In the genomic region with DNA sequence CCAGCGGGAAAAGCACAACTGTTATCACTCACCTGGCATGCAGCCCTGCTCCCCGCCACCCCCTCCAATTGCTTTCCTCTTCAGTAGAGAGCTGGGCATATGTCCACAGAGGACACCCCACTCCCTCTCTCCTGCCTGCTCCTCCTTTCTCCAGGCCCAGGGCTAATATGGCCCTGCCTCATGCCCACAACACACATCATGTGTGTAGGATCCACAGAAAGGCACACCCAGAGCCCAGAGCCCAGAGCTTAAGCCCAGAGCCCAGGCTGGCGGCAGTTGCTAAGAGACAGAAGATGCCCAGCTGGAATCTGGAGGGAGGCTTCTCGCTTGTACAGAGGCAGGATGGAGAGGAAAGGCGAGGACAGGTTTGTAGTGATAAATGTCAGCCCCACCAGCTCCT, we compare ENCODE assay signal across 13 mouse cellular contexts. TPM values are rescaled to one million over a fixed set of nuclear protein-coding genes. Genes with fewer than 3 reads are reported as not detected.
A peak's percentile ranks its signal among the peaks of the same experiment; 100 is the strongest.
DNase-seq lines count a peak whose midpoint lies in the region; ATAC-seq and TF ChIP-seq lines count a peak whose summit lies in the region.
"Had no signal": no experiment of that assay in that cellular context is flagged by ENCODE, and none has a peak within 500 bp of the region (broad histone marks: within the 10 kb centered on the region; RNA-seq: fewer than 3 reads in every experiment).

No protein-coding gene starts in this region.

- ATAC-seq in forebrain, embryonic 11.5 days (replicated peaks; ENCODE audit: low FRiP score): no peak
- peak; percentile 50 for ATAC-seq in neural tube, embryonic 13.5 days (ENCODE audit: low read depth)
- ATAC-seq in kidney, embryonic 16.5 days (ENCODE audit: low FRiP score, low TSS enrichment): no peak
- ATAC-seq in heart, embryonic 11.5 days (replicated peaks; ENCODE audit: insufficient number of reproducible peaks, low FRiP score, low TSS enrichment): no peak

- H3K4me1 ChIP-seq in forebrain, embryonic 11.5 days (replicated peaks; ENCODE audit: control insufficient read depth, insufficient read depth, low read length): peaks cover 13% of the 10 kb centered on the region; the same call in 1 of the 2 replicates
- H3K4me1 ChIP-seq in neural tube, embryonic 13.5 days (replicated peaks): peaks cover 97% of the 10 kb centered on the region
- peaks cover 3% of the 10 kb centered on the region; the same call in 1 of the 2 replicates for H3K4me1 ChIP-seq in kidney, embryonic 16.5 days (ENCODE audit: insufficient read depth, low read length)
- H3K4me1 ChIP-seq in heart, embryonic 11.5 days (ENCODE audit: control insufficient read depth, insufficient read depth, low read length): peaks cover 7% of the 10 kb centered on the region

- no peak overlapping the region for H3K9ac ChIP-seq in forebrain, embryonic 11.5 days (ENCODE audit: low read length)
- 0 out of 2 replicates have a peak overlapping the region, but pooled peaks have one; percentile 14 for H3K9ac ChIP-seq in neural tube, embryonic 13.5 days
- H3K9ac ChIP-seq in kidney, embryonic 16.5 days (replicated peaks; ENCODE audit: low read length): no peak overlapping the region
- no peak overlapping the region for H3K9ac ChIP-seq in heart, embryonic 11.5 days (ENCODE audit: low read depth, low read length)

- no peak overlapping the region for H3K4me3 ChIP-seq in forebrain, embryonic 11.5 days (ENCODE audit: low read depth, low read length)
- no peak overlapping the region for H3K4me3 ChIP-seq in left cerebral cortex, adult 2 months
- H3K4me3 ChIP-seq in neural tube, embryonic 13.5 days: no peak overlapping the region
- H3K4me3 ChIP-seq in kidney, embryonic 16.5 days (ENCODE audit: low read length): no peak overlapping the region
- no peak overlapping the region for H3K4me3 ChIP-seq in heart, embryonic 11.5 days (ENCODE audit: low read depth, low read length)

- peak; percentile 77 for DNase-seq in embryo, embryonic 10 days (ENCODE audit: low spot score)
- DNase-seq in forebrain, embryonic 11.5 days (ENCODE audit: low spot score): peak; percentile 69
- peak; percentile 35 to 52 for DNase-seq in left cerebral cortex, adult 2 months (ENCODE audit: extremely low spot score in 1 of 2, low spot score in 2 of 2)
- no peak for DNase-seq in cerebellum, adult 11-12 months
- DNase-seq: cerebellum, adult 2 months; gastrocnemius, postnatal 14 days; heart, postnatal 4 days; kidney, postnatal 4 days; liver had no signal

- no peak overlapping the region for H3K27ac ChIP-seq in forebrain, embryonic 11.5 days (ENCODE audit: low read depth, low read length)
- peak overlapping the region; percentile 83 for H3K27ac ChIP-seq in left cerebral cortex, adult 2 months
- H3K27ac ChIP-seq in neural tube, embryonic 13.5 days (replicated peaks): peak overlapping the region; percentile 86
- H3K27ac ChIP-seq in kidney, embryonic 16.5 days (ENCODE audit: low read length): no peak overlapping the region
- H3K27ac ChIP-seq in heart, embryonic 11.5 days (ENCODE audit: low read depth, low read length): no peak overlapping the region
- H3K27ac ChIP-seq: macrophage had no signal

- WGBS in forebrain, embryonic 11.5 days: 39% methylated on average over 5 of the region's 5 CpGs
- WGBS in neural tube, embryonic 13.5 days: 20% methylated on average over 5 of the region's 5 CpGs
- WGBS in kidney, embryonic 16.5 days: 54% methylated on average over 5 of the region's 5 CpGs
- 28% methylated on average over 5 of the region's 5 CpGs for WGBS in heart, embryonic 11.5 days (ENCODE audit: insufficient replicate concordance)

- H3K9me3 ChIP-seq in forebrain, embryonic 11.5 days (ENCODE audit: control insufficient read depth, low read length): no peaks in the 10 kb centered on the region
- no peaks in the 10 kb centered on the region for H3K9me3 ChIP-seq in neural tube, embryonic 13.5 days
- H3K9me3 ChIP-seq in kidney, embryonic 16.5 days (ENCODE audit: low read length): no peaks in the 10 kb centered on the region
- H3K9me3 ChIP-seq in heart, embryonic 11.5 days (replicated peaks; ENCODE audit: control insufficient read depth, low read length): no peaks in the 10 kb centered on the region

- intact Hi-C loops in left cerebral cortex, adult 2 months (cut with DNase I): no loop called here

- TF ChIP-seq CTCF in left cerebral cortex, adult 2 months (IDR thresholded peaks at IDR 0.05): no peak

- H3K27me3 ChIP-seq in forebrain, embryonic 11.5 days (ENCODE audit: control insufficient read depth, insufficient read depth, low read length): peaks cover 3% of the 10 kb centered on the region; the same call in 1 of the 2 replicates
- H3K27me3 ChIP-seq in neural tube, embryonic 13.5 days: peaks cover 10% of the 10 kb centered on the region
- H3K27me3 ChIP-seq in kidney, embryonic 16.5 days (ENCODE audit: insufficient read depth, low read length): no peaks in the 10 kb centered on the region
- peaks cover 14% of the 10 kb centered on the region for H3K27me3 ChIP-seq in heart, embryonic 11.5 days (ENCODE audit: control insufficient read depth, insufficient read depth, low read length)

- H3K36me3 ChIP-seq in forebrain, embryonic 11.5 days (ENCODE audit: control insufficient read depth, insufficient read depth, low read length): no peaks in the 10 kb centered on the region
- no peaks in the 10 kb centered on the region for H3K36me3 ChIP-seq in neural tube, embryonic 13.5 days
- H3K36me3 ChIP-seq in kidney, embryonic 16.5 days (ENCODE audit: insufficient read depth, low read length): no peaks in the 10 kb centered on the region
- H3K36me3 ChIP-seq in heart, embryonic 11.5 days (ENCODE audit: control insufficient read depth, insufficient read depth, low read length): no peaks in the 10 kb centered on the region

- H3K4me2 ChIP-seq in forebrain, embryonic 11.5 days (ENCODE audit: low read depth, low read length, severe bottlenecking): no peak overlapping the region
- 0 out of 2 replicates have a peak overlapping the region, but pooled peaks have one; percentile 11 for H3K4me2 ChIP-seq in neural tube, embryonic 13.5 days
- no peak overlapping the region for H3K4me2 ChIP-seq in kidney, embryonic 16.5 days (replicated peaks; ENCODE audit: low read depth, low read length)
- H3K4me2 ChIP-seq in heart, embryonic 11.5 days: no peak overlapping the region

RNA-seq across cellular contexts. Expression of gene Slit1, which starts 49.7 kb away (rescaled TPM):
- 4.6 and 5.6 TPM in 2 replicates for polyA plus RNA-seq in forebrain, embryonic 11.5 days (2014; fragmentation: Nextera tagmentation; extraction: Ambion mirVana)
- total RNA-seq in left cerebral cortex, adult 2 months (2021): 10 to 100 TPM; 59.0 to 60.6 TPM
- polyA plus RNA-seq in neural tube, embryonic 13.5 days (2015; fragmentation: Nextera tagmentation; extraction: Ambion mirVana): 34.2 and 35.8 TPM in 2 replicates
- polyA plus RNA-seq in kidney, embryonic 16.5 days (2015; fragmentation: Nextera tagmentation; extraction: Ambion mirVana): 6.2 and 6.4 TPM in 2 replicates
- 0.11 TPM in 2 replicates for polyA plus RNA-seq in heart, embryonic 11.5 days (2014; fragmentation: Nextera tagmentation; extraction: Ambion mirVana)
- total RNA-seq: heart, postnatal 4 days had no signal

Comparison
In these comparisons a context has a peak if more than half of its experiments do, and no peak if none do; other contexts are left out.
1. H3K27ac ChIP-seq: peak in left cerebral cortex, adult 2 months (single experiment) and neural tube, embryonic 13.5 days (single experiment); none in forebrain, embryonic 11.5 days (single experiment), kidney, embryonic 16.5 days (single experiment) and heart, embryonic 11.5 days (single experiment).